Mouse (Mus musculus) gonadal fat pad, adult 2 months (tissue): ENCODE measurements at regions not wholly inside any gene's neighbourhood (a gene's known extent, or its start where the extent isn't known, plus 50 kb on each side); places are given as distances from the start of the nearest gene placed in this dataset.
"Not testable (repeated sequence)": the region's sequence is repeated elsewhere in the genome, so short reads cannot be mapped to it uniquely, and the experiment has no call there.

Experiments
- DNase-seq: peaks from one replicate; pipeline ENCODE4 v3.0.0-alpha.2; 2012; ENCODE audit warnings: low read depth

GRCm38 (mm10) chr2:108764703-108765102 is 515.8 kb upstream of the Kif18a start:
- DNase-seq = no peak

GRCm38 (mm10) chr2:108766461-108766860 is 514.1 kb upstream of the Kif18a start:
- DNase-seq = no peak

- DNase-seq = no peak
These were observed 510.2 kb upstream of the Kif18a start for GRCm38 (mm10) chr2:108770383-108770782.

GRCm38 (mm10) chr2:108783457-108783856 is 497.1 kb upstream of the Kif18a start:
- no peak for DNase-seq

GRCm38 (mm10) chr2:108785161-108785957 is 495.2 kb upstream of the Kif18a start:
- no peak for DNase-seq

- DNase-seq = no peak
These were observed 491.4 kb upstream of the Kif18a start for GRCm38 (mm10) chr2:108789166-108789565.

GRCm38 (mm10) chr2:108795145-108795544 is 485.4 kb upstream of the Kif18a start:
- DNase-seq = no peak

GRCm38 (mm10) chr2:108796816-108797581 is 483.5 kb upstream of the Kif18a start:
- DNase-seq = no peak

- DNase-seq = no peak
These were observed 468.2 kb upstream of the Kif18a start for GRCm38 (mm10) chr2:108812367-108812766.

GRCm38 (mm10) chr2:108813040-108813566 is 467.4 kb upstream of the Kif18a start:
- no peak for DNase-seq

GRCm38 (mm10) chr2:108816579-108816978 is 464.0 kb upstream of the Kif18a start:
- DNase-seq = no peak

GRCm38 (mm10) chr2:108824025-108824424 is 456.5 kb upstream of the Kif18a start:
- DNase-seq = peak; percentile 23

- DNase-seq = no peak
These were observed 454.6 kb upstream of the Kif18a start for GRCm38 (mm10) chr2:108825981-108826380.

- no peak for DNase-seq
These were observed 453.3 kb upstream of the Kif18a start for GRCm38 (mm10) chr2:108827106-108827838.

- no peak for DNase-seq
These were observed 452.4 kb upstream of the Kif18a start for GRCm38 (mm10) chr2:108827974-108828700.

- not testable (repeated sequence) for DNase-seq
These were observed 436.7 kb upstream of the Kif18a start for GRCm38 (mm10) chr2:108843855-108844254.

- DNase-seq = no peak
These were observed 432.5 kb upstream of the Kif18a start for GRCm38 (mm10) chr2:108848051-108848450.

- DNase-seq = no peak
These were observed 426.1 kb upstream of the Kif18a start for GRCm38 (mm10) chr2:108854399-108854798.

GRCm38 (mm10) chr2:108877141-108877540 is 403.4 kb upstream of the Kif18a start:
- no peak for DNase-seq

GRCm38 (mm10) chr2:108877676-108878075 is 402.9 kb upstream of the Kif18a start:
- no peak for DNase-seq

- no peak for DNase-seq
These were observed 376.3 kb upstream of the Kif18a start for GRCm38 (mm10) chr2:108904121-108904733.
